Mouse (Mus musculus) spleen, embryonic (tissue): ENCODE results near the gene Lcp1.

ENCODE experiments used
- CTCF ChIA-PET: fragments of 350-600 bp; sonication (Branson Sonifier 250); formaldehyde crosslinking; loops from one replicate; lab custom pipeline; 2022; lab: Charles Lee

Lcp1 gene

DNA sequence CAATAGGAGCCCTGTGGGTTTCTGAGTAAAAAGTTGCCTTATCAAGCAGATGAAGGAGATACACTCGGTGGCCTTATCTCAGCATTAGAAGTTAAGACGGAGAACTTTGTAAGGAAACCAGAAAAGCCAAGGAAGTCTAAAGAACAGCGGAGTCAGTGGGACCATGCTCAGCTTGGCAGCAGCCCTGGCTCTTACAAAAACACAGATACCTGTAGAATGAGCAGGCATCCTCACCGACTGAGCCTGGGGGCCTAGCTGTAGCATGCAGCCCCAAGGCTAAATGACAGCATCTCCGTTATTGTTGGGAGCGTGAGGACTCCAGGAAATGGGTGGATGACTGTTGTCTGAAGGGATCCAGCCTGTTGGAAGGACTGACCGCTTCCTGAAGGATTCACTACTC lies 44.9 kb downstream of the Lcp1 start:
- CTCF ChIA-PET: no interaction called here

DNA sequence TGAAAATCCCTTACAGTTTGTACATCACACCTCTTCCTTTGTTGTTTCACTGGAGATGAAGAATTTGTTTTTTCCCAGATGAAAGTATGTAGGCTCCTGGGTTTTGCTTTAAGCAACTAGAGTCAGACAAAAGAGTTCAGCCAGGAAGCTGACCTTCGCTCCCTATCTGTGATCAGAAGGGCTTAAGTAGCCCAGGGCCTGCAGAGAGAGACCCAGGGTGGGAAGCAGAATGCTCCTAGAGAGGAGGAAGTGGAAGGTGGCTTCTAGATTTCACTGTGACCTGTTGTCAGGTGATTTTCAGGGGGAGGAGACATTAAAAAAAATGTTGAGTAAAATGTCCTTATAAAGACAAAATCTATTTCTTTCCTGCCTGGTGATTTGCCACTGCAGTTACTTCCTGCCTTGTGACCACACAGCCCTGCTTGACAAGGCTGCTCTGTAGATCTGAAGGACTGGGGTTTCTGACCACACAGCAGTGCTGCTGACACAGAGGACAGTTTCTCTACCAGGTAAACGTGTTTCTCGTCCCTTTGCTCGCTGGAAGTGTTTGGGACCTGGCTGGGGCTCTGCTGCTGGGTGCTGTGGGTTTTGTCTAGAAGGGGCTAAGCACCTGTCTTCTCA lies 45.6 kb downstream of the Lcp1 start:
- CTCF ChIA-PET: no interaction called here

DNA sequence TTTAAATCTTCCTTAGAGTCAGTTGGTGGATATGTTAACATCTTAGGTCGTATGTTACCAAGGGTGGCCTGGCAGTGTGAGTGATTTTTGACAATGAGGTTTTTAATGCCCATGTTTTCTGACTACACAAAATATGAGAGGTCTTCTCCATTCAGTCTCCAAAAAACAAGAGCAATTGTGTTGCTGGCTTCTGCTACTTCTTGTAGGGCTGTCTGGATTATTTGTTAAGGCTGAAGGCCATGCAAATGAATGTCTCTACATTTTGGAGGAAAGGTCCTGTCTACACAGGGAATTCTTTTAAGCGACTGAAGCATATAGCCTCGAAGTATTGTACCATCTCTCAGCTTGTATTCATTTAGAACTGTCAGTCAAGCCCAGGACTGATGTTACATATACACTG lies 46.5 kb downstream of the Lcp1 start:
- CTCF ChIA-PET: interaction anchor here (0.7 kb wide), 1 partner anchor 12 kb away, joined by 3 read pairs; no protein-coding TSS in a partner anchor

DNA sequence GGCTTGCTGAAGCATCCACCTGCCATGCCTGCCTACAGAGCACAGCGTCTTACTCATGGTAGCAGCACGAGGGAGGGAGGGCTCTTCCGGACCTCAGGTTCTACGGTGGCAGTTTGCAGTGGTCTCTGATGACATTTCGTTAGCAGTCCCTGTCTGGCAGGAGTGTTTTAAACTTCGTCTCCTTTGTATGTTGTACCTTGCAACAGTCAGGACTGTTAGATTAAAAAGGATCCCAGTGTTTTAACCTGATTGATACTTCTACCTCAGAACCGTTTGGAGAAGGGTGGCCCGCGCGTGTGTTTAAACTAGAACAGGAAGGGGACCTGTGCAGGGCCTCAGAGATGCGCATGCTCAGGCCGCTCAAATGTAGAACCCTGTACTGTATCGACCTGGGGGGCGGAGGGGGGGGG lies 47.5 kb downstream of the Lcp1 start:
- CTCF ChIA-PET: interaction anchor here (0.7 to 1.1 kb wide), 3 partner anchors 9 to 70 kb away, joined by 3 to 7 read pairs (median 3); no protein-coding TSS in a partner anchor

DNA sequence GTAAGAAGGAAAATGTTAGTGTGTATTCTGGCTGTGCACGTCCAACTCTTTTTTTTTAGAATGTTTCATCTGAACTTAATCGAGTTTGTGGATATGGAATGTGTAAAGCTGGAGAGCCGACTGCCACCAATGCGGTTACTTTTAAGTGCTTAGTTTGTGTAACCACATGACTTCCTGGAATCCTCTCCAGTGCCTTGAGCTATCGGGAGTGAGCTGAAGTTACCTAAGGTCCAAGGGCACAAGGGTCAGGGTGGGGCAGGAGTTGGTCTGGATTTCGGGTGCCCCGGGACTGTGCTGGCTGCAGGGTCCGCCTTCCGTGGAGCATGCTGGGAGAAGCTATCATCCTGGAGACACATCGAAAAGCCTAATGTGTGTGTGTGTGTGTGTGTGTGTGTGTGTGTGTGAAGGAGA lies 47.9 kb downstream of the Lcp1 start:
- CTCF ChIA-PET: interaction anchor here (0.6 to 1.1 kb wide), 3 partner anchors 8 to 70 kb away, joined by 3 to 7 read pairs (median 3); no protein-coding TSS in a partner anchor

DNA sequence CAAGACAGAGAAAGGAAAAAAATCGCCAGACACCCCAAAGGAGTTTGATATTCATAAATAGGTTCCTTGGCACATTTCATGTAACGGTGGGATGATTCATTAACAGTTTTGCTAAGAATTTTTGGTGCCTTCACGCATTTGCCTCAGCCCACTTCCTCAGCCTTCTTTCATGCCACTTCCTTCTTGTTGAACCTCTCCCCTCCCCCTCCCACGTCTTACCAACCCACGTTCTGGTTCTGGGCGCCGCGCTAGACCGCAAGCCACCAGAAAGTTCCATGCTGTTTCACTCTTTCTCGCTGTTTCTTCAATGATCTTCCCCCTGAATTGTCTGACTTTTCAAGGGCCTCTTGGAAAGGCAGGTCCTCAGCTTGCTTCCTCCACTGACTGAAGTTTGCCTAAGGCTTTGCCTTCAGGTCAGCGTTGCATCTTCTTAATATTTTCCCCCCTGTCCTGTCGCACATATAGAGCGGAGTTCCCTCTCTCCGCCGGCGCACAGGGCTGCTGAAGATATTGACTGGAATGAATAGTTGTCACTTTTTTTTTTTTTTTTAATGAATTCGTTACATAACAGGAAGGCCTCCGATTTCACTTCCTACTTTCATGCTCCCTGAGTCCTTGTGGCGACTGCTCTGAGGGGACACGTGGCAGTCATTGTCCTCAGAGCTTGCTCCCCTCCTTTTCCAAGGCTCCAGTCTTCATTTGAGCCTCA lies 48.5 kb downstream of the Lcp1 start:
- CTCF ChIA-PET: interaction anchor here (0.6 to 1.1 kb wide), 12 partner anchors 8 to 241 kb away, joined by 3 to 10 read pairs (median 6); partner anchors contain the start of gene Rubcnl

DNA sequence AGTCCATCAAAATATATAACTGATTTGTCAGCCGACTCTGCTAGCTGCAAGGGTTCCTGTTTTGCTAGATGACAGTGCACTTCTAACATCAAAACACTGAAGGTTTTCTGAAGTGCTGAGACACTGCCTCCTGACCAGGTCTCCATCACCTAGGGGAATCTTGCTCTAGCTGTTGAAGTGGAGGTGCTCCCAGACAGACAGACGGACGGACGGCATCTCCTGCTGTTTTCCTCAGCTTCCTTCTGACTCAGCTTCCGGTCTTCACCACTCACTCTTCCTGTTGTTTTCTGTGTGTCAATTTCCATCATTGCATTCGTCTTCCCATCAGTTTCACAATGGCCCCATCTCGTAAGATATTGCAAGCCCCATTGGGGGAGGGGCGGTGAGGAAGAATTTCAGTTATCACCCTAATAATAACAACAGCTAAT lies 49.7 kb downstream of the Lcp1 start:
- CTCF ChIA-PET: interaction anchor here (0.6 to 1.2 kb wide), 4 partner anchors 10 to 528 kb away, joined by 3 to 6 read pairs (median 4); no protein-coding TSS in a partner anchor

DNA sequence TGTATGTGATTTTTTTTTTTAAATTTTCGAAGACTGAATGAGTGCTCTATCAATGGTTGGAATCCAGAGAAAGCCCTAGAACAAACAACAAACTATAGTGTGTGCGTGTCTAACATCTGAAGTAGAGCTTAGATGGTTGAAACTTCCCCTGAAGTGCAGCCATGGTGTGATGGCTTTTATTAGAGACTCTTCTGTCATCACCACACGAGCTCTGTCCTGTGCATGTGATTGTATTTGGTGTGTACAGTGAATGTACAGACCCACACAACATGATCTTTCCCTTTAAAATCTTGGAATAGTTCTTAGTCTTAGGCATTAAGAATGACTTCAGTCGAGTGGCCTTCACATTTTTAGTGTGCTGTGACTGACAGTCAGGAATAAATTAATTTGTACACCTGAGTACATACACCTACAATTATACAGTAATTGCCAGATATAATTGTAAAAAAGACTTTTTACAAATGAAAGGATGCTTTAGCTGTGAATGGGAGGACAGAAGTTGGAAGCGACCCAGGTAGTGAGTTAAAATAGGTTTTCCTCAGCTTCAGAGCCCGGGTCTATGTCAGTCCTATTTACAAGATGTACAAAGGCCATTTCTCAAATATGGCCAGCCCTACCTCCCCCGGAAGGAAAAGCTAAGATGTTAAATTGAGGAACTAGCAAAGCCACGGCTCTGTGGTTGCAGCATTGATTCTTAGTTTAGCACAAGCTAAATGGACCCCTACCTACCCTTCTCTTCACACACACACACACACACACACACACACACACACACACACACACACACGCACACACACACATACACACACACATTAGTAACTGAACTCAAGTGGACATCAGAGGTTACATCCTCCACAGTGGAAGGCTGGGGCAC lies 50.4 kb downstream of the Lcp1 start:
- CTCF ChIA-PET: interaction anchor here (0.6 to 1.2 kb wide), 4 partner anchors 10 to 254 kb away, joined by 3 to 6 read pairs (median 4); no protein-coding TSS in a partner anchor

DNA sequence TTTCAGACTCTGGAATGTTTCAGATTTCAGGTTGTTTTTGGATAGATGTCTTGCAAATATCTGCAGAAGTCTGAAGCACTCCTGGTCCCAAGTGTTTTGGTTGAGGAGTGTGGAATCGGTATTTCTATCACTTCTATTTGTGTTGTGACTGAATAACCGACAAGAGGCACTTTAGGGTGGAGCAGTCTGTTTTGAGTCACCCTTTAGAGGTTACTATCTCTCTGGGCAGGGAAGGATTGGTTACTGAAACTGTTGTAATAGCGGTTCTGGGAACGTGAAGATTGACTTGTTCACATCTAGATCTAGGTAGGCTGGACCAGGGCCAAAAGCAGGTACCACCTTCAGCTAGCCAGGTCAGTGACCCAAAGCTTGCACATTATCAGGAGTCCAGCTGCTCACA lies 51.5 kb downstream of the Lcp1 start:
- CTCF ChIA-PET: no interaction called here

DNA sequence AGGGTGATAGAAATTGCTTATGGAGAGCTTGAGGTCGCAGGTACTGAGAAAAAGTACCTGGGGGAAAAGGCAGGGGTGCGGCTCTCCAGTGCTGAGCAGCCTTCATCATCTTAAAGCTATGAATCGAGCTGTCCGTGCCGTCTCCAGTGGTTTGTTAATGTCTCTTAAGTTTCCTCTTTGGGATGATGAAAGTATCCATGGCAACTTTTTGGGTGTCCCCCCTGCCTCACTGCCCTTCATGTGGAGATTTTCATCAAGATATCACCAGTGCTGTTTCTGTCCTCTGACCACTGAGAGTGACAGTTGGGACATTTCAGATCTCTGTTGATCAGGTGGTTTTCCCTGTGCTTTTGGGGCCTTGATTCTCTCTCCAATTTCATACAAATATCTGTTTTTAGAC lies 51.9 kb downstream of the Lcp1 start:
- CTCF ChIA-PET: no interaction called here

DNA sequence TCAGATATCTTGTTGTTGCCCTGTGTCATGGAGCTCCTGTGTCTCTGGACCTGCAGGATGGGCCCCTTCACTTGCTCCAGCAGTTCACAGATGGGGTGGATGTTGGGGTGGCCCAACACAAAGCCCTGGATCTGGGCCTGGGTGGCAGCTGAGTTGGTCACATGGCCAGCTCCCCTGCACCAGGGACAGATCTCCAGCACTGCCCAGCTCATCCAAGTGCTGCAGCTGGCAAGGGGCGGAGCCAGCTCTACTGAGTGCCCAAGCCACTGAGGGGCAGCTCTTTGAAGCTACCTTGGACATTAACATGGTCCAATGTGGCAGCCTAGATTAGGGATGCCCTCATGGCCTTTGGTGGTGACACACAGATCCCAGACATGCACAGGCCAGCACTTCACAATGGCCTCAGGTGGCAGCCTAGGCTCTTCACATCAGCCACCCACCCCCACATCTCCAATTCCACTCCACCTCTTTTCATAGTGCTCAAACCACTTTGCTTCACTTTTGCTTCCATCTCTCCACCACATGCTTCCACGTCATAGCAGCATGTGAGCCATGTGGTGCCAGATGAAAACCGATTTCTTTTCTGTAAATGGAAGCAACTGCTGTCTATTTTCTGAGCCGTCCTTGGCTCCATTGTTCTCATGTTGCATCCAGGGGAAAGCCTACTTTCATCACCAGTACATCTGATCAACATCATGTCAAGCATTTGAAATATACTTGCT lies 53.3 kb downstream of the Lcp1 start:
- CTCF ChIA-PET: no interaction called here

DNA sequence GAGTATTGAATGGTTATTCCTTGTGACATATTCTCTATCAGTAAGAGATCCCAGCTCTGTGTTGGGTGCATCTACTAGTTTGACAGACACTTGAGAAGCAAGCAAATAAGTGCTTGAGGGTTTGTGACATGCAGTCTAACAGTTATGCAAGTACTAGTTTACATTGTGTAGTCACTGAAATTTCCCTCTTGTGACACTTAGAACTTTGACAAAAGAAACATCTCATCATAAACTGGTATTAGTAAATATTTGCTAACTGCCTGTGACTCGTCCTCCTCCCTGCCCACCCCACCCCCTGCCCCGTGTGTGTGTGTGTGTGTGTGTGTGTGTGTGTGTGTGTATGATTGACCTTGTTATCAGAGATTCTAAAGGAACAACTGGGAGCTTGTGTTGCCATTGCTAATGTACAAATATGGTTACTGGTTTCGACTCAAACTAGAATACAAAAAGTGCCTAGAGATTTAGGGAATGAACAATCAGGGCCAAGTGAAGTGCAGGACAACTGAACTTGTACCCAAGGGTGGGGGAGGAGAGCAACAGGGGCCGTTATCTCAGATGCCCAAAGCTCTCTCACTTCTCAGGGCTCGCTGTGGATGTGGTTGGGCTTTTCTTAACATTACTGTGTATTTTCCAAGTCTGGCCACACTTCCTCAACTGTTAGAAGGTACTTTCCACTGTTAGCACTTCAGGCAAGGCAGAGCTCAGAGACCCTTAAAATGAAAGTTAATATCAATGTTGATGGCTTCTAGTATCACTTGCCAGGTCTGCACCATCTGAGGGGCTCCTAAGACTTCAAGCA lies 55.1 kb downstream of the Lcp1 start:
- CTCF ChIA-PET: no interaction called here

DNA sequence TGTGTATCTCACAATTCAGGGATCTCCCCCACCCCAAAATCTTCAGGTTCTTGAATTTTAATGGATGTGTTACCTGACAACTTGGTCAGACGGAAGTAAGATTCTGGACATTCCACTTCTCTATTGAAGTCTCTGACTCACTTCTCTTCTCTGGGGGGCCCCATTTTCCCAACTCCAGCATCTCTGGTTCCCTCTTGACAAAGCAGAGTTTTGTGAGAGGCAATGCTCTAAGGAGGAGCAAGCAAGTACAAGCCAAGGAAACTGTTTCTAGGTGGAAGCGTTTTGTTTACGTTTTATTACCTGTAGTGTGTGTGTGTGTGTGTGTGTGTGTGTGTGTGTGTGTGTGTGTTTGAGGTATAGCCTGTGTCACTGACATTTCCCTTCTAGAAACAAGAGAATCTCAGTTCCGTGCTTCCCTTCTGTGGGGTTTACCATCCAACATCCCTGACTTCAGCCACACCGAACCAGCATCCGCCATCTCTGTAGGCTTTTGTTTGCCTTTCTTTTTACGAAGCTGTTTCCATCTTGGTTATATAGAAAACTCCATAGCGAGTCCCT lies 56.0 kb downstream of the Lcp1 start:
- CTCF ChIA-PET: interaction anchor here (0.9 kb wide), 2 partner anchors 8 to 15 kb away, joined by 3 to 7 read pairs; no protein-coding TSS in a partner anchor

DNA sequence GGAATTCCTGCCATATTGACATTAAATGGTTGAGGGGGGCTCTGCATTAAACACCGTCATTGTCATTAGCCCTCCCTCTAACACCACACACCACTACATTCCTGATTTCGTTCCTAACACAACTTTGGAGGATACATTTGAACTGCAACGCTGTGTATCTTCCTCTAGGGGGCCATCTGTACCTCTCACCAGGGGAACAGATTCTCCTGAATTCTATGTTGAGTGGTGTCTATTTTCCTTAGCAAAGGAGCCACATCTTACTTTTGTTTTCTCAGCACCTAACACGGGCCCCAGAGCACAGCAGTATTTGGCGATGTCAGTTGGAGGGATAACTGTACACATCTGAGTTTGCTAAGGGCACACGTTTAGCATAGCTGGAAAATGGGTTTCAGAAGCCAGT lies 57.6 kb downstream of the Lcp1 start:
- CTCF ChIA-PET: interaction anchor here (0.6 kb wide), 1 partner anchor 414 kb away, joined by 3 read pairs; no protein-coding TSS in a partner anchor

DNA sequence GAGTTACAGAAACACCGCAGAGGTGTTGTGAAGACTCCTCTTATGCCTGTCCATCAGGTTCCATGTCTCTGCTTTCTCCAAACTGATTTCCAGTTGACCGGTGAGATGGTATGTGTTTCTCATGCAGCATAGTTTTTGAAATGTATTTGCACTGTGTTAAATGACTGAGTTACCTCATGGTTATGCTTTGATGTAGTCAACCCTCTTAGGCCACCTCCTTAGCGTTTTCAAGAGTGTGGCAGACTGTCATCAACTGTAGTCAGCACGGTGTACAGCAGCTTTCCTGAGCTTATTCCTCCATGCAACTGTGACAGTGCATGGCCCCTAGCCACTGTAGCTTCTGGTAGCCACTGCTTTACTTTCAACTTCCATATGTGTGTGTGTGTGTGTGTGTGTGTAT lies 58.1 kb downstream of the Lcp1 start:
- CTCF ChIA-PET: no interaction called here

DNA sequence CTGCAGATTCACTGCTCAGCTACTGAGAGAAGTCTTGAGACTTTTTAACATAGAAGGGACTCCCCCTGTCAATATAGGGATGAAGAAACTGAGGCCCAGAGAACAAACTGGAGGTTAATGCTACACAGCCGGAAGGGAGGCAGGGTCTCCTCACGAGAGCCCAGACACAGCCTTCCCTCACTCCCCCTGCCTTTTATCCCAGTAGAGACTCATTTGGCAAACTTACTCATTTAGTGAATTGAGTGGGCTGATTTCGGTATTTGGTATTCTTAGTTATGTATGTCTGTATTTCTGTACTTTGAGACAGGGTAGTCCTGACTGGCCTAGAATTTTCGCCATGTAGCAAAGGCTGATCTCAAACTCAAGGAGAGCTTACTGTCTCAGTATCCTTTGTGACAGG lies 59.8 kb downstream of the Lcp1 start:
- CTCF ChIA-PET: no interaction called here

DNA sequence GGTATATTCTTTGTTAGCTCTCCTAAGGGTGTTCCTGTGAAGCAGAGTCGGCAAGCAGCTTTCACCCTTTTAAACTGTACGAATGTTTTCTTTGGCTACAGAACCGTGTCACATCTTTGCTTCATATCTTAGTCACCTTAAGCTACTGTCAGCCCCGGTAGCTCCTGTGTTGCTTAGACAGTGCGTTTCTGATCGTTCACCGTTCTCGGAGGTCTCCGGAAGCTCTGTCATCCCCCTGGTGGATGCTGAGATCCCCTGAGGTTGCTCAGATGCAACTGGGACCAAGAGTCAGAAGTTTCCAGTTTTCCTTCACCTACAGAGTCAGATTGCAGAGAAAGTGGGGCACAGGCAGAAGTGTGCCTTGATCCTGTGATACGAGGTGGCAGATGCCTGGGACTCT lies 61.5 kb downstream of the Lcp1 start:
- CTCF ChIA-PET: interaction anchor here (0.6 to 1.0 kb wide), 2 partner anchors 12 to 475 kb away, joined by 3 to 6 read pairs; no protein-coding TSS in a partner anchor

DNA sequence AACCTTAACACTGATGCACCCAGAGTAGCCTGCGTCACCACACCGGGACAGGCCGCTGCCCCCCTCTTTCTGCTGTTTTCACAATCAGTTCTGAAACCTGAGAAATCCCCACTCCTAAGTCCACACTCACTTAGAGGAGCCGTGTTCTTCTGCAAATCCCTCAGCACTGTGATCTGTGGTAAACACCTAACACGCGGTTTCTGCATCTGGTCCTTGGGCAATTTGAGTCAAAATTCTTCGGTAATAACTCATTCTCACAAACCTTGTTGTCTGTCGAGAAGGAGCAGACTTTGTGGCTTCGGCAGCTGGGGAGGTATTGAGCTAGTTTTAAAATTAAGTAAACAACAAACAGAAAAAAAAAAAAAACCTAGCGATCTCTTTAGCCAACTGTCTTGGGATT lies 62.0 kb downstream of the Lcp1 start:
- CTCF ChIA-PET: no interaction called here

DNA sequence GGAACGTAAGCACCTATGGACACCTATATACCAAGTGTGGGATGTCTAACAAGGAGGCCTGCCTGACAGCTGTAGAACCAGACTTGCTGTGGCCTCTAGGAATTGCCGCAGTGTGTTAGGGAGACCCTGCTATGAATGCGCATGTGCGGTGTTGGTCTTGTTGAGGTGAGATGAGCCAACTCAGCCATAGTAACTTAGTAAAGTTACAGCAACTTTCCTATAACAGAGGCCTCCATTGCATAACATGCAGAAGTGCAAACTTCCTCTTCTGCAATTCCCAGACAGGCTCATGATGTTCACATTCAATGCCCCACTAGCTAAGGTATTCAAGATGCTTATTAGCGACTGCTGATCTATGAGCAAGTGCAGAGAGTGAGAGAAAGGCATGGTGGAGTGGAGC lies 64.6 kb downstream of the Lcp1 start:
- CTCF ChIA-PET: no interaction called here

DNA sequence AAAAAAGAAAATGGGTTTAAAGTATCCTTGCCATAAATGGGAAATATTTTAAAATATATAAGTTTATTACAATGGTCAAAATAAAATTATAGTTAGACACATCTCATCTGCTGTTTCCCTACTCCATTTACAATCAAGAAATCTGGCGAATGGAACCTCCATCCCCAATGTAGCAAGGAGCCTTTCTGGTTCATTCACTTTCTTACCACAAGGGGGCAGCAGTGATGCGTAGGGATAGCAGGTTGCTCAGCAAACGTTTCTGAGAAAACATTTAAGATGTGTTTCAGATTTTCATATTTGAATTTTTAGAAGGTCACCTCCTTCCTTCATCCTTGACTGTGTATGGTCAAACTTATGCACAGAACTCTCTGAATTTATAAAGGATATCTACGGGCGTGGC lies 66.1 kb downstream of the Lcp1 start:
- CTCF ChIA-PET: no interaction called here
